Mouse (Mus musculus) spleen, adult 2 months (tissue): ENCODE results near the gene Lrrtm3.

Source experiments
- CTCF ChIP-seq: fragments of 200-500 bp; IDR thresholded peaks from 2 replicates; pipeline ENCODE4 v1.5.1; 2011; ENCODE audit warnings: mild to moderate bottlenecking, inconsistent platforms; ENCODE audit not compliant: insufficient read depth, insufficient read length, insufficient replicate concordance; ENCODE audit errors: extremely low read depth
- POLR2A ChIP-seq: fragments of 200-500 bp; IDR thresholded peaks from 2 replicates; pipeline ENCODE4 v1.6.1; 2011; ENCODE audit warnings: low read depth, low read length, inconsistent platforms

- no peak for TF ChIP-seq CTCF
- no peak for TF ChIP-seq POLR2A
These were observed 195.5 kb downstream of the Lrrtm3 start for GRCm38 (mm10) chr10:63894612-63895011.
